Mouse (Mus musculus): ENCODE measurements around the gene Timm8a2. TPM values are rescaled to one million over a fixed set of nuclear protein-coding genes. Genes with fewer than 3 reads are reported as not detected.

Timm8a2 gene
- polyA plus RNA-seq, 1 experiment from 2014 or later, result not detected

Other genes with a start within 250 kb of the Timm8a2 start
- gene Dock9, start 236.8 kb upstream of the Timm8a2 start, polyA plus RNA-seq (2016; fragmentation: Nextera tagmentation; extraction: Ambion mirVana), result 5.4 and 6.6 TPM in 2 replicates
- gene Ubac2, start 156.1 kb upstream of the Timm8a2 start, polyA plus RNA-seq (2016; fragmentation: Nextera tagmentation; extraction: Ambion mirVana), result 63.4 and 68.7 TPM in 2 replicates
- gene Gpr18, start 118.9 kb upstream of the Timm8a2 start, polyA plus RNA-seq (2016; fragmentation: Nextera tagmentation; extraction: Ambion mirVana), result 0.34 TPM in 1 of 2 replicates, not detected in the other
- gene Gpr183, start 69.5 kb upstream of the Timm8a2 start, polyA plus RNA-seq (2016; fragmentation: Nextera tagmentation; extraction: Ambion mirVana), result 1.6 and 2.3 TPM in 2 replicates
- gene Tm9sf2, start 72.4 kb downstream of the Timm8a2 start, polyA plus RNA-seq (2016; fragmentation: Nextera tagmentation; extraction: Ambion mirVana), result 126 and 136 TPM in 2 replicates
- gene Clybl, start 147.0 kb downstream of the Timm8a2 start, polyA plus RNA-seq (2016; fragmentation: Nextera tagmentation; extraction: Ambion mirVana), result 43.5 and 63.8 TPM in 2 replicates